Mouse (Mus musculus) C2C12 (cell line): ENCODE results near the gene Abi3. TPM values are rescaled to one million over a fixed set of nuclear protein-coding genes. Genes with fewer than 3 reads are reported as not detected.

Source experiments
- H3K27me3 ChIP-seq: one replicate; pipeline ENCODE4 v1.6.1; 2011; ENCODE audit not compliant: control insufficient read depth, insufficient read depth, insufficient read length
- H3K36me3 ChIP-seq: one replicate; pipeline ENCODE4 v1.6.1; 2011; ENCODE audit not compliant: control insufficient read depth, insufficient read depth
- H3K4me3 ChIP-seq: one replicate; pipeline ENCODE4 v1.5.1; 2011; ENCODE audit warnings: mild to moderate bottlenecking, control low read depth; ENCODE audit not compliant: poor library complexity, insufficient read depth, severe bottlenecking
- H3K79me2 ChIP-seq: one replicate; pipeline ENCODE4 v1.6.1; 2011; ENCODE audit not compliant: control insufficient read depth, insufficient read depth
- H3K79me3 ChIP-seq: one replicate; pipeline ENCODE4 v1.6.1; 2011; ENCODE audit warnings: low read depth, control low read depth
- H3ac ChIP-seq: one replicate; pipeline ENCODE3; 2011; ENCODE audit warnings: low read depth; ENCODE audit not compliant: control insufficient read depth, insufficient read length
- CEBPB ChIP-seq: IDR thresholded peaks from one replicate; pipeline ENCODE4 v1.6.1; 2011; ENCODE audit warnings: low read depth, mild to moderate bottlenecking, control low read depth, moderate library complexity
- CTCF ChIP-seq: IDR thresholded peaks from one replicate; pipeline ENCODE4 v1.5.1; 2011; ENCODE audit not compliant: control insufficient read depth, insufficient read depth, insufficient read length
- FOSL1 ChIP-seq: IDR thresholded peaks from one replicate; pipeline ENCODE4 v1.8.0; 2011; ENCODE audit warnings: mild to moderate bottlenecking, low read length; ENCODE audit not compliant: poor library complexity, insufficient read depth, severe bottlenecking
- MAX ChIP-seq: IDR thresholded peaks from one replicate; pipeline ENCODE4 v1.6.1; 2011; ENCODE audit warnings: mild to moderate bottlenecking, control low read depth
- MYOD1 ChIP-seq: IDR thresholded peaks from one replicate; pipeline ENCODE4 v1.6.1; 2011; ENCODE audit warnings: low read depth; ENCODE audit not compliant: control insufficient read depth, insufficient read length
- MYOG ChIP-seq: IDR thresholded peaks from one replicate; pipeline ENCODE4 v1.6.1; 2011; ENCODE audit not compliant: control insufficient read depth, insufficient read length; ENCODE audit errors: extremely low read depth
- USF1 ChIP-seq: IDR thresholded peaks from one replicate; pipeline ENCODE4 v1.6.1; 2011; ENCODE audit warnings: low read depth, mild to moderate bottlenecking, control low read depth, moderate library complexity
- polyA plus RNA-seq: library from polyadenylated mRNA; unstranded; fragments of >200 nt; fragmentation: generic; extraction: Trizol; gene quantifications from one replicate; pipeline ENCODE4 v1.2.1, GENCODE M21; 2012; ENCODE audit warnings: missing spikeins

Gene Abi3
- polyA plus RNA-seq, 1 experiment: 0.33 TPM

DNA sequence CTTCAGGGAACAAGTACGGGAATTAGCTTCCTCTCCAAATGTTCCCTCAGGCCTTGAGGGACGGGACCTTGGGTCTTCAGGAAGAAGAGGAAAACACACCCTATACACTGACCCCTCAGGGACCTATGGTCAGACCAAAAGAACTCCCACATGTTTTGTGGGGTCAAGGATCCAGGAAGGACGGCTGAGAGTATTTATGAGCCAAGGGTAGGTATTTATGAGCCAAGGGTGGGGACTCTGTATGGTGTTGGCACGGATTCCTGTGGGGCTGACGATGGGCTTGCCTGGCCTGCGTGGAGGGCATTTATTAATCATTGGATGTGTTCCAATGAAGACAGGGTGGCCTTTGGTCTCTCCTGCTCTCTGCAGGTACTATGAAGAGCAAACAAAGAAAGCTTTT, 5.8 kb downstream of the Abi3 start:
- Histone ChIP-seq H3K27me3 (no peaks in the 10 kb centered on the region), H3K79me3 (no peaks in the 10 kb centered on the region), H3K79me2 (no peaks in the 10 kb centered on the region), H3ac (no peak overlapping the region), H3K4me3 (no peak overlapping the region), H3K36me3 (no peaks in the 10 kb centered on the region)
- TF ChIP-seq CEBPB: no peak
- no peak for TF ChIP-seq MYOD1
- no peak for TF ChIP-seq MAX
- no peak for TF ChIP-seq MYOG
- TF ChIP-seq FOSL1: no peak
- no peak for TF ChIP-seq USF1
- TF ChIP-seq CTCF: no peak

DNA sequence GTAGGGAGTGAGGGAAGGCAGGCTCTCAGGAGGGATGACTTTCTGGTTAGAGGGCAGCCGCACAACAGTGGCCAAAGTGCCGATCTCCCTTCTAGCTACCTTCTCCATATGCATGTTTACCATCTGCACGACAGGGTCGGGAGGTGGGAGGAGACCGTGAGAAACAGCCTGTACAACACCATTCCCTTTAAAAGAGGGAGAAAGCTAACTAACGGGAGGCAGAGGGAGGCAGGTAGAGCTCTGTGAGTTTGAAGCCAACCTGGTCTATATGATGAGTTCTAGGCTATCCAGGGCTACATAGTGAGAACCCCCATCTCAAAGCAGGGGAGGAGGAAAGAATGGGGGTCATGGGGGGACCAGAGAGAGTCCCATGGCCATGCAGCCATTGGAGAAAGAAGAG, 6.4 kb downstream of the Abi3 start:
- no peaks in the 10 kb centered on the region for H3K79me3 ChIP-seq
- no peaks in the 10 kb centered on the region for H3K79me2 ChIP-seq
- no peak for TF ChIP-seq CEBPB
- TF ChIP-seq CTCF: no peak
- TF ChIP-seq MYOD1: no peak
- no peak for TF ChIP-seq MAX
- no peaks in the 10 kb centered on the region for H3K36me3 ChIP-seq
- H3K27me3 ChIP-seq: no peaks in the 10 kb centered on the region
- no peak overlapping the region for H3ac ChIP-seq
- H3K4me3 ChIP-seq: no peak overlapping the region

DNA sequence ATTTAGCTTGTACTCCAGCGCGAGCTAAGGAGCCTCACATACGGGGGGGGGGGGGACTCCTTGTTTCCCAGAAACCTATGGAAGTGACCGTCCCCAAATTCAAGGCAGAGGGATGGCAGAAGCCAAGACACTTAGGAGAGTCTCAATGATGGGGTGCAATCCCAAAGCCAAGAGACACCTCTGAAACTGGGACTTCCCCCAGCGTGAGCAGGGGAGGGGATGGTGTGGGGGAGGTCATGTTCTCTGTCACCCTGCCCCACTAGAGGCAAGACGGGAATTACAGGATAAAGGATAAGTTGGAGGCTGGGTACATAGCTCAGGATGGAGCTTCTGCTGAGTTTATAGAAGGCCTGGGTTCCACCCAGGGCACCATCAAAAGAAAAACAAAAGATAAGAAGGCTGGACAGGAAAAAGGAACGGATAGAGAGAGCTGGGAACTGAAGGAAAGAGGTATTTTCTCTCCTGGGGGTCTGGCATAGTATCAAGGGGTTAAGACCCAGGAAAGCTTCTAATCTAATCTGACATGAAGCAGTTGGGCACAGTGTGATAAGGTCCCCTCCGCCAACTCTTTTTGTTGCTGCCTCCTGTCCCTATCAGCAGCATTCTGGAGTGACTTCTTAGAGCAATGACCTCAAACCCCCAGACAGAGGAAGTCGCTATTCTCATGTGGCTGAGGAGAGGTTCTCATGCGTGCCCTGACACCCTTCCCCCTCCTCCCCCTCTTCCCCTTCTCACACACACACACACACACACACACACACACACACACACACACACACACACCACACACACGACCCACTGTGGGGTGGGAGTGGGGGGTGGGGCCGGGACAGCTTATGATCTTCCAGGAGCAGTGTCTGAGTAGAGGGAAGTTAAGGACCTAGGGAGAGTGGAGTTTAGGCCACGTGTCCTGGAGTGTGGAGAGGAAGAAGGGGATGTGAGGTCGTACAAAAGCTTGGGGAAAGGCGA, 7.2 kb downstream of the Abi3 start:
- H3K27me3 ChIP-seq: no peaks in the 10 kb centered on the region

DNA sequence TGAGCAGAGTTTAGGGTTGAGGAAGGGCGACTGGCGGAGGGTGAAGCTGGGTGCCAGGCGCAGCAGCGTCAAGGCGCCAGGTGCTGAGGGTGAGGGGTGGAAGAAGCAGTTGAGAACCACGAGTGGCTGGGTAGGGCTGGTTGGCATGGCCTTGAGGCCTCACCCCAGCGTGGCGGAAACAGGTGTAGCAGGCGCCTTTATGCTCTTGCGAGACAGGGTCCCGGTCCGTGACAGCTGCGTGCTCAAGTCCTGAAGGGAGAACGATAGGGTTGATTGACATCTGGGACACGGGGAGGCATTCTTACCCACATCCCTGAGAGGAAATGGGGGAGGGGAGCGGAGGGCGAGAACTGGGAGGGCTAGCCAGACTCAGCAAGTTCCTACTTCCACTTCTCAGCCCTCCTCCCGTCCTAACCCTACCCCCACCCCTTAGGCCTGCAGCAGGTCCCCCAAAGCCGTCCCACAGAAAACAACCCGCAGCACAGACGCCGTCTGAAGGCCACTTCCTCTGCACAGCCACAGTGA, 8.1 kb downstream of the Abi3 start:
- Histone ChIP-seq H3K79me2 (no peaks in the 10 kb centered on the region), H3ac (no peak overlapping the region), H3K79me3 (no peaks in the 10 kb centered on the region), H3K27me3 (no peaks in the 10 kb centered on the region), H3K4me3 (no peak overlapping the region), H3K36me3 (no peaks in the 10 kb centered on the region)
- no peak for TF ChIP-seq FOSL1
- no peak for TF ChIP-seq USF1
- TF ChIP-seq MYOD1: peak; percentile 47

More for the DNA sequence above, 7.2 kb downstream of the Abi3 start:
- H3K4me3 ChIP-seq: no peak overlapping the region
- H3K79me3 ChIP-seq: no peaks in the 10 kb centered on the region
- no peaks in the 10 kb centered on the region for H3K79me2 ChIP-seq
- no peaks in the 10 kb centered on the region for H3K36me3 ChIP-seq
- no peak overlapping the region for H3ac ChIP-seq
- TF ChIP-seq MYOG (no peak), FOSL1 (no peak), USF1 (no peak), CTCF (no peak), MAX (no peak), CEBPB (no peak), MYOD1 (no peak)

DNA sequence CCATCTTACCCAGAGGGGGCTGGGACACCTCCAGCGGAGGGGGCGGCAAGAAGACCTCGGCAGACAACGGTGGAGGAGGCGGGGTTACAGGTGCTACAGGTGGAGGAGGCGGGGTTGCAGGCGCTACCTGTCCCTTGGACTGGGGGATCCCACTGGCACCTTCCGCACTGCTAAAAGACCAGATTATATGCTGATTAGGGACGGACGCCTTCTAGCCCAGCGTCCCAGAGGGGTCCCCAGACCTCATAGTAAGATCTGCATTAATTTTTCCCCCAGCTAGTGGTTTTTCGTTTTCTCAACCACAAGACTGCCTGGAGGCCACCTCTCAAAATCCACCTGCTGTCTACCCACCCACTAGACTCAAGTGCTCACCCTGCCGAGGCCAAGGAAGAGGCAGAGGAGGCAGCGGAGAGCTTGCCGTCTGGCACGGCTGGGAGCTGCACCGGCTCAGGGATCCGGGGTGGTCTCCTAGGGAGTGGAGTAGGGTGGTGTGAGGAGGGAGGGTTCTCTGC, 8.6 kb downstream of the Abi3 start:
- H3K79me2 ChIP-seq: no peaks in the 10 kb centered on the region
- H3K79me3 ChIP-seq: no peaks in the 10 kb centered on the region
- TF ChIP-seq FOSL1 (no peak), USF1 (no peak), MYOD1 (no peak), CTCF (no peak)
- H3K36me3 ChIP-seq: no peaks in the 10 kb centered on the region
- no peak overlapping the region for H3ac ChIP-seq
- H3K27me3 ChIP-seq: no peaks in the 10 kb centered on the region
- H3K4me3 ChIP-seq: no peak overlapping the region

DNA sequence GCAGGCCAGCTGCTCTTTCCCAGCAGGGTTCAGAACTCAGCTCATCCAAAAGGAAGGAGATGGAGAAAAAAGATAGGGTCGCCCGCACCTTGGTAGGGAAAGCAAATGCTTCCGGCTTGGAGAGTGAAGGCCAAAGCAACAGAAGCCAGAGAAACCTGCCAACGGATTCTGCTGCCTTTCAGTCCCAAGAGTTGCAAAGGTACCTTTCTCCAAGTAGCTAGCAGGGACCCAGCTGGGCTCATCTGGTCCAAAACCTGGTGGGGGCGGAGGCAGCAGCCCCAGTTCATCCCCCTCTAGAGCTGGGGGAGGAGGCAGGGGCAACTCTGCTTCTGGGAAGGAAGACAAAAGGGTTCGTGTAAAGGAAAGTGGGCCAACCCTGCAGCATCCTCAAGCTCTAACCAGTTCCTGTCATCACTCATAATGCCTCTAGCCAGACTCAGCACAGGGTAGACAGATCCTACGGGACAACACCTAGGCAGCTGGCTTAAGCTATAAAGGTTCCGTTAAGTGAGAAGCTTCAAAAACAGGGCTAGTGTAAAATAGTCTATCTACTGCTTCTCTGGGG, 9.2 kb downstream of the Abi3 start:
- H3K27me3 ChIP-seq: no peaks in the 10 kb centered on the region
- no peak overlapping the region for H3K4me3 ChIP-seq
- no peak overlapping the region for H3ac ChIP-seq
- H3K36me3 ChIP-seq: no peaks in the 10 kb centered on the region
- no peak for TF ChIP-seq USF1
- no peak for TF ChIP-seq FOSL1
- TF ChIP-seq CTCF: no peak
- TF ChIP-seq MYOG: no peak
- TF ChIP-seq MYOD1: no peak
- no peak for TF ChIP-seq CEBPB
- TF ChIP-seq MAX: no peak
- H3K79me3 ChIP-seq: no peaks in the 10 kb centered on the region
- H3K79me2 ChIP-seq: no peaks in the 10 kb centered on the region
